Mouse (Mus musculus) cerebellum, adult 2 months (tissue): ENCODE results near the gene Rassf6.
"Not testable (repeated sequence)": the region's sequence is repeated elsewhere in the genome, so short reads cannot be mapped to it uniquely, and the experiment has no call there.

Experiments
- CTCF ChIP-seq: fragments of 200-500 bp; IDR thresholded peaks from 2 replicates; pipeline ENCODE4 v1.5.1; 2011; ENCODE audit warnings: low read depth, mild to moderate bottlenecking, control low read depth, low read length, moderate library complexity, borderline replicate concordance; ENCODE audit not compliant: insufficient read depth
- POLR2A ChIP-seq: fragments of 200-500 bp; IDR thresholded peaks from 2 replicates; pipeline ENCODE4 v1.6.1; 2011; ENCODE audit warnings: low read length, control low read depth, borderline replicate concordance; ENCODE audit not compliant: insufficient read depth

DNA sequence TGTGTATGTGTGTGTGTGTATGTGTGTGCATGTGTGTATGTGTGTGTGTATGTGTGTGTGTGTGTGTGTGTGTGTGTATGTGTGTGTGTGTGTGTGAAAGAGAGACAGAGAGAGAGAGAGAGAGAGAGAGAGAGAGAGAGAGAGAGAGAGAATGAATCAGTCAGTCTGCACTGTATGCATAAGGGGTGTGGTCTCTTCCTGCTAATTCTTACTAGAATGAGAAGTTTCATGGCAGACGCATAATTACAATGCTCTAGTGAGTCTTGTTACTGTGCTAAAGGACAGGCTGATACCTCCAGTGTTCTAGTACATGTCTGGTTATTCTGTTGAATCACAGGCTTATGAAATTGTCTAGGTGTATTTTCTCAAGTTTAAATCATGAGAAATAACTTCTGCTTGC, 27.7 kb downstream of the Rassf6 start:
- TF ChIP-seq POLR2A, CTCF: not testable (repeated sequence)
